Mouse (Mus musculus) neural tube, embryonic 11.5 days (tissue): ENCODE measurements around the gene Plvap. TPM values are rescaled to one million over a fixed set of nuclear protein-coding genes. Genes with fewer than 3 reads are reported as not detected.

Source experiments
- polyA plus RNA-seq: library from polyadenylated mRNA; unstranded; fragments of >200 nt; fragmentation: Nextera tagmentation; extraction: Ambion mirVana; gene quantifications from 2 replicates; pipeline ENCODE4 v1.2.1, GENCODE M21; 2014

The Plvap gene
- polyA plus RNA-seq, 1 experiment from 2014 or later, result 49.5 TPM

Other genes starting within 250 kb of the Plvap start
- 21.4 and 21.9 TPM in 2 replicates for gene Myo9b, start 239.0 kb downstream of the Plvap start, polyA plus RNA-seq
- 63.6 and 67.6 TPM in 2 replicates for gene Haus8, start 238.8 kb downstream of the Plvap start, polyA plus RNA-seq
- 78.9 and 81.5 TPM in 2 replicates for gene Use1, start 144.9 kb downstream of the Plvap start, polyA plus RNA-seq
- gene Ocel1, start 140.5 kb downstream of the Plvap start, polyA plus RNA-seq, result 3.4 and 3.8 TPM in 2 replicates
- gene Nr2f6, start 129.8 kb downstream of the Plvap start, polyA plus RNA-seq, result 83.4 and 84.0 TPM in 2 replicates
- gene Ushbp1, start 116.0 kb downstream of the Plvap start, polyA plus RNA-seq, result 3.9 and 4.5 TPM in 2 replicates
- gene Babam1, start 114.9 kb downstream of the Plvap start, polyA plus RNA-seq, result 106 and 109 TPM in 2 replicates
- gene Ankle1, start 105.7 kb downstream of the Plvap start, polyA plus RNA-seq, result 18.1 and 18.4 TPM in 2 replicates
- gene Abhd8, start 48.1 kb downstream of the Plvap start, polyA plus RNA-seq, result 60.7 and 63.4 TPM in 2 replicates
- 196 and 205 TPM in 2 replicates for gene Mrpl34, start 46.8 kb downstream of the Plvap start, polyA plus RNA-seq
- 162 and 170 TPM in 2 replicates for gene Dda1, start 42.6 kb downstream of the Plvap start, polyA plus RNA-seq
- gene Ano8, start 25.8 kb downstream of the Plvap start, polyA plus RNA-seq, result 5.6 and 6.3 TPM in 2 replicates
- 6.0 and 8.4 TPM in 2 replicates for gene Gtpbp3, start 23.6 kb downstream of the Plvap start, polyA plus RNA-seq
- 0.16 TPM in 1 of 2 replicates, not detected in the other for gene Ccdc194, start 14.0 kb upstream of the Plvap start, polyA plus RNA-seq
- gene Bst2, start 25.7 kb upstream of the Plvap start, polyA plus RNA-seq, result 3.7 and 4.9 TPM in 2 replicates
- 64.7 and 69.8 TPM in 2 replicates for gene Mvb12a, start 31.2 kb upstream of the Plvap start, polyA plus RNA-seq
- 0.24 TPM in 1 of 2 replicates, not detected in the other for gene Tmem221, start 47.1 kb upstream of the Plvap start, polyA plus RNA-seq
- gene Nxnl1, start 54.8 kb upstream of the Plvap start, polyA plus RNA-seq, result not detected in 2 replicates
- 10.5 and 12.7 TPM in 2 replicates for gene Slc27a1, start 57.1 kb upstream of the Plvap start, polyA plus RNA-seq
- gene Pgls, start 80.4 kb upstream of the Plvap start, polyA plus RNA-seq, result 212 and 216 TPM in 2 replicates
- gene Fam129c, start 85.9 kb upstream of the Plvap start, polyA plus RNA-seq, result 3.6 and 4.2 TPM in 2 replicates
- gene Colgalt1, start 99.2 kb upstream of the Plvap start, polyA plus RNA-seq, result 54.5 and 57.4 TPM in 2 replicates
- gene Unc13a, start 160.0 kb upstream of the Plvap start, polyA plus RNA-seq, result 6.5 and 7.7 TPM in 2 replicates
- gene Jak3, start 164.5 kb upstream of the Plvap start, polyA plus RNA-seq, result 1.6 and 2.0 TPM in 2 replicates
- not detected in 2 replicates for gene Insl3, start 177.5 kb upstream of the Plvap start, polyA plus RNA-seq
- 0.33 and 0.59 TPM in 2 replicates for gene B3gnt3, start 190.0 kb upstream of the Plvap start, polyA plus RNA-seq
- 12.3 and 12.4 TPM in 2 replicates for gene Fcho1, start 214.0 kb upstream of the Plvap start, polyA plus RNA-seq